Mouse (Mus musculus) layer of hippocampus, adult 9-10 months (tissue): ENCODE measurements around the gene Padi6.

Experiments used
- DNase-seq: peaks from one replicate; pipeline ENCODE4 v3.0.0; 2022; ENCODE audit warnings: low spot score

The Padi6 gene

DNA sequence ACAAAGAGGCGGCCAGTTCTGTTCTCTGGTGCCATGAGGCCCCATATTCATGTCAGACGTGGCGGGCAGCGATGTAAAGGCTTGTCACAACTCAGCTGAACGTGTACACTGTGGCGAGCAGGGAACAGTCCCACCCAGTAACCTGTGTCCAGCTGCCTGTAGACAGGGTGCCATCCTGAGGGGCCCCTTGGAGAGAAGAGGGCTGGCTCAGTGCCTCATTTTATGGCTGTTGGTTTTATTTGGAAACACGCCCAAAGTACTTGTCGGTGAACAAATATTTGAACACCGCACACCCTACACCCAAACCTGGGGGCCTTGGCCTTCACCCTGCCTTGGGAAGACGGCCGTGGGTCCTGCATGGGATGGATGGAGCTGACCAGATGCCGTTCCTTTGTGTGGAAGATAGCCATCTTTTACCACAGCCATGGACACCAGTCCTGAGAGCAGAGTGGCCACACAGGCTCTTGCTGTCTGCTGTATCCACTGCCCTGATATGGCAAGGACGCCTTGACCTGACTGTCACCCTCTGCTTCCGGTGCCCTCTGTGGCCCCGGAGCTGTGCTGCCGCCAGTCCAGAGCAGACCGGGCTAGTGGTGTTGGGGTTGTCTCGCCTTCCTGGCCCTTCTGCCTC is 34.0 kb downstream of the Padi6 start:
- DNase-seq: no peak

DNA sequence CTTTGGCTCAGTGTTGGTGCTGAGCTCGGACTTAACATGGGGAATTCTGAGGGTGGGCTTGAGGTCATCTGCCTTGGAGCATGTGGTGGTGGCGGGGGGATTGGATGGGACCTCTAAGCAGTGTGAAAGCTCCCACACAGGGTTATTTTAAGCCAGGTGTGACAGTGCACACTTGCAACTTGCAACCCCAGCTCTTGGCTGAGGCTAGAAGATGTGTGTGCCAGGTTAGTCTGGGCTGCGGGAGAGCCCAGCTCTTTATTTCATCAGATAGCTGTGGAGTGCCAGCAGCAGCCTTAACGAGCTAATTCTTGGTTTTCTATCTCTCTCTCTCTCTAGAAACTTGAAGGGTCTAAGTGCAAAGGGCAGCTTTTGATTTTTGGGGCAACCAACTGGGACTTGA is 34.8 kb downstream of the Padi6 start:
- DNase-seq: no peak

DNA sequence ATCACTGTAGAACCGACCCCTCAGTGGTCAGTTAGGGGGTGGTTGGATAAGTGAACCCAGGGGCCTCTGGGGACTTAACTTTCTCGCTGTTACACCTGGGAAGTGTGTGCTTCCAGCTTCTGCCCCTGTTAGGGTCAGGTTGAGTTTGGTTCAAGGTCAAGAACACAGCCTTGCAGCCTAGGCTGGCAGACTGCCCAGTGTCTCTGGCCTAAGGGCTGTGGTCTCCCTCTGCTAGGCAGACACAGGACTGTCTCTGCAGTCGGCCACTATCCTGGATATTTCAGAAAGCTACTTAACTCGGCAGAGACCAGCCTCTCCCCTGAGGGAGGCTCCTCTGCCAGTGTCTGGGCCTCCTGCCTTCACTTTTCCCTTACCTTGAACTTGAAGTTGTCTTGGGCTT is 38.3 kb downstream of the Padi6 start:
- no peak for DNase-seq

DNA sequence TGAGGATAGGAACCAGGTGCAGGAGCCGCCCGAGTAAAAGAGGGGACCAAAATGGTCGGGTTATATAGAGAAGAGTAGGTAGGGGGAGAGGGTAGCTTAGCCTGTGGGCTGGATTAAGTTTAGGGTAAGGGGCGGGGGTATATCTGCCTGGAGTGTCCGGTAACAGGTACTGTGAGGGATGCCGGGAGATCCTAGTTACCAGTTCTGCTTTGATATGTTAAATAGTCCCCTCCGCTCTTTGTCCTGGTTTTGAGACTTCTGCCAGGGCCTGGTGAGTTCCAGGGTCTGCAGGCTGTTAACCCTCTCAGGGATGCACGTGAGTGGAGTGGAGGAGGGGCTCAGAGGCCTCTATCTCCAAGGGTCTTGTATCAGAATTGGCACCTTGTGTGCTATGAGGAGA is 38.8 kb downstream of the Padi6 start:
- no peak for DNase-seq

DNA sequence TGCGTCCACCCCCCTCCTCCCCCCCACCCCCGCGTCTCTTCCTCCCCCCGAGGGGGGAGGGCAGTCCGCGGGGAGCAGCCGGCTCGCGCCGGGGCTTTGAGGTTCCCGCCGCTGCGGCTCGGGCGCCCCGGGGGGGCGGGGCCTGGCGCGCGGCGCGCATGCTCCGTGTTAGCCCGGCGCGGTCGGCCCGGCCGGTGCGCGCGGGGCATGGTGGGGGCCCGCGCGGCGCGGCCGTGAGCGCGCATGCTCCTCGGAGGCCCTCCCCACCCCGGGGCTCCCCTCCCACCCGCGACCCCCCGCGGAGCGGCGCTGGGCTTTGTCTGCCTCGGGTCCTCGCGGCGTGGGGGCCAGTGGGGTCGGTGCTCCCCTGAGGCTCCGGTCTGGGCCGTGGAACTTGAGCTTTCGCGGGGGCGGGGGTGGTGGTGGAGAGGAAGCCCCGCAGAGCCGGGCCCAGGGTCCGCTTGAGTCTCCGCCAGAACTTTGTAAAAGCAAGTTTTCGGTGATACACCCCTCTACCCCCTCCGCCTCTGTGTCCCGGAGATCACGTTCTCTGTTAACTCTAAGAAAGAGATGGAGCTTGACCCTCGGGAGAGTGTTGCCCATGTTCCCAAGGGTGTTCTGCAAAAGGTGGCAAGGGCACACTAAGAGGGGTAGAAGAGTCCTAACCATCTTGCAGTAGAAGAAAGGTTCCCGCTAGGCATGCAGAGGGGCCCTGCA is 39.7 kb downstream of the Padi6 start:
- DNase-seq: no peak

DNA sequence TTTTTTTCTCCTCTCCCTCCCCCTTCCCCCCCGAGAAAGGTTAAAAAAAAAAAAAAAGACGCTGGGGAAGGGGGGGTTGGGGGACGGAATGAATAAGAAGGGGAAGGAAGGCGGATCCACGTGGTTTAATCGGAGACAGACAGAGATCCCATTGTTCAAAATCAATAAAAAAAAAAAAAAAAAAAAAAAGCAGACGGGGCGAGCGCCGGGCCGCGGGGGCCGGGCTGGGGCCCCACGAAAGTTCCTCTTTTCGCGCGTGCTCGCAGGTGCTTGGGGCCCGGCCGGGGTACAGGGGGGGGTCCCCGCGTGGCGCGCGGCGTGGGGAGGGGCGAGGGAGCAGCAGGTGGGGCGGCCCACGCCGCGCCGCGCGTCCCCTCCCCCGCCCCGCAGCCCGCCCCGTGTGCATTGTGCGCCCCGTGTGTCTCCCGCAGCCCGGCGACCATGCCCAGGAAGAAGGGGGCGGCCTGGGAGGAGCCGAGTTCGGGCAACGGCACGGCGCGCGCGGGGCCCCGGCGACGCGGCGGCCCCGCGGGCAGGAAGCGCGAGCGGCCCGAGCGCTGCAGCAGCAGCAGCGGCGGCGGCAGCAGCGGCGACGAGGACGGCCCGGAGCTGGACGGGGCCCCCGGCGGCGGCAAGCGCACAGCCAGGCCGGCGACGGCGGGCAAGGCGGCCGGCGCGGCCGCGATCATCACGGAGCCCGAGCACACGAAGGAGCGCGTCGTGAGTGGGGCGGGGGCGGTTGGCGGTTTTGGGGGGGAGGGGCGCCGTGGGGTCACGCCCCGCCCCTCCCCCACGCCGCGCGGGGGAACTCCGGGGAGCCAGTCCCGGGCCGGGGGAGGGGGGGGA is 40.5 kb downstream of the Padi6 start:
- DNase-seq: no peak

DNA sequence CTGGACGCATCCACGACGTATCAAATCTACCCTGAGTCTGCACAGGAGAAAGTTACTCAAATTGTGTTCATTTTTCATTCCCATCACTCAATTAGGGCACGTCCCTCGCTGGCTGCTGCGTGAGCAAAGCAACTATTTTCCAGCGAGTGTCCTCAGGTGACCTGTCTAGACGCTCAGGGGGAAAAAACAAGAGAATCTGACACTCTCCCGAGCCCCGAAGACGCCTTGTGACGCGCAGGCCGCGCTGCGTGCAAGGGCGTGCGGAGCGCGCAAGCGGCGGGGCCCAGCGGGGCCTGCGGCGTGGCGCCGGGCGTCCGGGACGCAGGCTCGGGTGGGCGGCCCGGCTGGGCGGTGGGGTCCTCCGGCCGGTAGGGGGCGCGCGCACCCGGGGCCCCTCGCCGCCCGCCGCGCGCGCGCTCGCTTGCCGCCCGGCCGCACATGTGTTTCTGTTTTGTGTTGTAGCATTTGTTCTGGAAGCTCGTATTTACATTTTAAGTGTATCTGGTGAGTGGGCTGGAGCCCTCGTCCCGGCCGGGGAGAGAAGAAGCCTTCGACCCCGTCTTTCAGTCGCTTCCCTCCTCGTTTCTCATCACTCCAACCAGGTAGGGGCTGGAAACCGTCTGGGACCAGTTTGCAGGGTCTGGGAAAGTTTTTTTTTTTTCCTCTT is 41.3 kb downstream of the Padi6 start:
- no peak for DNase-seq

DNA sequence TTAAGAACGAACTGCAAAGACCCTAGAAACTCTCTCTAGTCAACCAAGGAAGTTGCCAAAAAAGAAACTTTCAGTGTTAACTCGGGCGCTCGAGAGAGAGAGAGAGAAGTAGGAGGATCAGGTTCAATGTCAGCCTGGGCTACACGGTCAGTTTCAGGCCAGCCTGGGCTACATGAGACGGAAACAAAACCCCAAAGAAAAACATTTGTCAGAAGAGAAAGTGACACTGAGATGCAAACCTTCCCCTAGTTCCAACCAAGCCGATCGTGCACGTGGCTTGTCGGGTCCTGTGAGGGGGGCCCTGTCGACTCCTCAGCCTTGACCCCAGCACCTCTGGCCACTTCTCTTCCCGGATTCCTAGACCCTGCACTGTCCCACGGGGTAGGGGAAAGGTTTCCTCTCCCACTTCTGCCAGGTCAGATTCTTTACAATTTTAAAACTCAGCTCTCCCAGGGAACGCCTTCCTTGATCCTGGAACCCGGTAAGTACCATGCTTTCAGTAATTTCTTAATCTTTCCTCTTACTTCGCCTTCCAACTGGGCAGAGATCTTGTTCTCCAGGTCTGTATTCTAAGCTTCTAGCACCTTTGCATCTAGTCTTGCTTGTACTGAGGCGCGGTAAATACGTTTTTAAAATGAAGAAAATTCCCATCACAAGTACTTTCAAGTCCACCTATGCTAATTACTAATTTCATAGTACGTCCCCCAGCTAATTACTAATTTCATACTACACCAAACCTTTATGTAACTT is 42.0 kb downstream of the Padi6 start, which contains the start of gene Rcc2:
Gene Rcc2 (plus strand): TSS at position 273 of the 750 bp plus-strand sequence.
- DNase-seq: no peak

DNA sequence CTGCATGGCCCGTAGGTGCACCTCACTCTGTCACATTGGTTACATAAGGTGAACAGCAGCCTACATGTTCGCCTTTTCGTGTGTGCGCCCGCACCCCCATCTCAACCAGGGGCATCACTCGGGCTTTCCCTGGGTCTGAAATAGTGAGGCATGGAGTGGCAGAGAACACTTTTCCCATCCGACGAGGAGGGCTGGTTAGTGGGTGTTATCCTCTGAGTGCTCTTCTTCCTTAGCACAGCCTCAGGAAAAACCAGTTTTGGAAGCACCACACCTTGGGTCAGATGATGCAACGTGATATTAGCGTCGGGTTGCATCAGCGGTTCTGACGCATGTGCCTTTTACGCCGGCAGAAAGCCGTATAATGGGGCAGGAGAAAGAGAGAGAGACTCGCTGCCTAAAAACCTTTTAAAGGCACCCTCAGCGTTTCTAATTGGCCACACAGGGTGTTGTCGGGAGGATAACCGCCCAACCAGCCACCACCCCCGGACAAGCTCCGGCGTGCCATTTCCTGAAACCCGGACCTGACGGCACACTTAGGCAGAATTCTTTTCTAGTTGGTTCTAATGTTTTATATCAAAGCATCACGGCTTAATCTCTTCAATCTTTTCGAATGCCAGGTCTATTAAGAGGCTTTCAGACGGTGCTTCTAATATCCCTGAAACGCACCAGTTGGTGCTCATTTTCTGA is 42.9 kb downstream of the Padi6 start:
- DNase-seq: peak; percentile 51

DNA sequence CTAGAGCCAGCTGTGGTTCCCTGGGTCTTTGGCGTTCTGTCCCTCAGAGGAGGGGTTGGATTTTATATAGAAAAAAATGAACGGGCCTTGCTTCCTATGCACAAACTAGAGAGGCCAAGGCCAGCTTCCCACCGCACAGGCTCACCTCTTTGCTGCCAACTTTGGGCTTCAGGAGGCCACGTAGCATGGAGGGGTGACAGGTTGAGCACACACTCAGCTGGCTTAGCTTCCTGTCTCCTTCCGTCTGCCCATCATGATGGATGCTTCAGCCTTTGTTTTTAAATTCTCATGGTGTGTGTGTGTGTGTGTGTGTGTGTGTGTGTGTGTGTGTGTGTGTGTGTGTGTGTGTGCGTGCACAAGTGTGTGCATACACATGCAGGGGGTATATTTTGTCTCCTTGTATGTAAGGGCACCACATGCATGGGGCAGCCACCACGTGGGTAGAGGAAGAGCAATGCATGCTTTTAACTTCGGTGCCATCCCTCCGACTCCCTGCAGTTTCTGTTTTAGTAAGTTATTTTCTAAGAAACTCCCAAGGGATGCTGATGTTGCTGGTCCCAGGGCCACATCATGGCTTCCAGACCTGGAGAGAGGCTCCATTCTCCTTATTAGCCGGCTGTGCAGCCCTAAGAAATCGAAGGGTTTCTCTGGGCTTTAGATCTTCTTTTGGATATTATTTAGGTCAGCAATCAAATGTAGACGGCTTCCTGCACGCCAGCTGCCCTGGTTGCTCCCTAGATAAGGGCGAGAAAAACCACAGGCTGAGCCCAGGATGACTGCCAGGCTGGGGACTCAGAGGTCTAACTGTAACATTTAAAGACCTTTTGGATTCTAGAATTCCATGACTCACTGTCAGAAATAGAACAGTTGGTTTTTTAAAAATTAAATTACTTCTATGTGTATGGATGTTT is 46.5 kb downstream of the Padi6 start:
- DNase-seq: no peak

DNA sequence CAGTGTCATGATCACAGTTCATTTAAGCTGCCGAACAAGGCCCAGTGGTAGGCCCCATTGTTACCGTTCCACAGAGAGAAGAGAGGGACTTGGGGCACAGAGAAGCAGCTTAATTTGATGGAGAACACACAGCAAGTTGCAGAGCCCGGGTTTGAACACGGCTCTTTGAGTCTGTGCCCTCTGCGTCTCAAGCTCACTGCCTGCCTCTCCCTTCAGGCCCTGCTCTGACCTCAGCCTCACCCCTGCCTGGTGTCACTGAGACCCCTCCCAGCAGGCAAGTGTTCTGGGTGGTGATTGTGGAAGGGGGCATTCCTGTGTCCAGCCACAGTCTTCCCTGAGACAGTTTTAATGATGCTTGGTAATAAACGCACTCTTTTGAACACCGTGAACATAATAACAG is 47.3 kb downstream of the Padi6 start:
- DNase-seq: no peak

DNA sequence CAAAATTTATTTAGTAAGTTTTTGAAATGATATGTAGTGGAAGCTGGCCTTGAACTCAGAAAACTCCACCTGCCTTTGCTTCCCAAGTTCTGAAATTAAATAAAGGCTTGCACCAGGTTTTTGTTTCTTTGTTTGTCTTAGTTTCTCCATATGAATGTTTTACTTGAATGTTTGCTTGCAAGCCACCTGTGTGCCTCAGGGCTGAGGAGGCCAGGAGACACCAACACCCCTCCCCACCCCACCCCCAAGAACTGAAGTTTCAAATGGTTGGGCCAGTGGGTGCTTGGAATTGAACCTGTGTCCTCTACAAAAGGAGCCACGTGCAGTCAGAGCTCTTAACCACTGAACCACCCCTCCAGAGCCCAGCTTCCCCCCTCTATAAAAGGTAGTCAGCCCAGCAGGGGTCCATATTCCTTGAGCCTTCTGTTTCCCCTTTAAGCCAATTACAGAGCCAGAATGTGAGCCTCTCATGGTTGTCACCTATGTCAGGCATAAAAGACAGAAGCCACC is 47.8 kb downstream of the Padi6 start:
- DNase-seq: no peak

DNA sequence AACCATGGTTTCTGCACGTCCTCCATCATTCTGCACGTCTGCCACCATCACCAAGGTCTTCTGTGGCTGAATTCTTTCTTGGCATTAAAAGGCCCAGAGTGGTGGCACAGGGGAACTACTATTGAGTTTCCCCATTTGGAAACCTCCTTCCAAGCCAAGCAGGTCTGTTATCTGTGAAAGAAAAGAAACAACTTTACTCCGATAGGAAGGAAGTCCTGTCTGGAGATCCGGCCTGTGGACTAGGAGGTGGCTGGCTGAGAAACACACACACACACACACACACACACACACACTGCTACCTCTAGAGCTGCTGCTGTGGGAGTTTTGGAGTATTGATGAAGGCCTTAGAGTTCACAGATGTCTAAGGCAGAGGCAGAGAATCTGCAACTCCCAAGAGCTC is 48.9 kb downstream of the Padi6 start:
- no peak for DNase-seq

DNA sequence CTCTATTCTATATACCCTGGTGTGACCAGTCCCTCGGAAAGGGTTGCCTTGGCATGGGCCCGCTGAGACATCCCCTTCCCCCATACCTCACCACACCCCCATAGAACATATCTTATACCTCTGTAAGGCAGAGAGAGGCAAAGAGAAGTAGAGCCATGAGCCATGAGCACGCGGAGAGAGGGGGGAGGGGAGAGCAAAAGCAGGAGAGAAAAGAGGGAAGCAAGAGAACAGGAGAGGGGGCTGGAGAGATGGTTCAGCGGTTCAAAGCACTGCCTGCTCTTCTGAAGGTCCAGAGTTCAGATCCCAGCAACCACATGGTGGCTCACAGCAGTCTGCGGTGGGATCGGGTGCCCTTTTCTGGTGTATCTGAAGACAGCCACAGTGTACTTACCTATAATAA is 51.0 kb downstream of the Padi6 start:
- DNase-seq: no peak

DNA sequence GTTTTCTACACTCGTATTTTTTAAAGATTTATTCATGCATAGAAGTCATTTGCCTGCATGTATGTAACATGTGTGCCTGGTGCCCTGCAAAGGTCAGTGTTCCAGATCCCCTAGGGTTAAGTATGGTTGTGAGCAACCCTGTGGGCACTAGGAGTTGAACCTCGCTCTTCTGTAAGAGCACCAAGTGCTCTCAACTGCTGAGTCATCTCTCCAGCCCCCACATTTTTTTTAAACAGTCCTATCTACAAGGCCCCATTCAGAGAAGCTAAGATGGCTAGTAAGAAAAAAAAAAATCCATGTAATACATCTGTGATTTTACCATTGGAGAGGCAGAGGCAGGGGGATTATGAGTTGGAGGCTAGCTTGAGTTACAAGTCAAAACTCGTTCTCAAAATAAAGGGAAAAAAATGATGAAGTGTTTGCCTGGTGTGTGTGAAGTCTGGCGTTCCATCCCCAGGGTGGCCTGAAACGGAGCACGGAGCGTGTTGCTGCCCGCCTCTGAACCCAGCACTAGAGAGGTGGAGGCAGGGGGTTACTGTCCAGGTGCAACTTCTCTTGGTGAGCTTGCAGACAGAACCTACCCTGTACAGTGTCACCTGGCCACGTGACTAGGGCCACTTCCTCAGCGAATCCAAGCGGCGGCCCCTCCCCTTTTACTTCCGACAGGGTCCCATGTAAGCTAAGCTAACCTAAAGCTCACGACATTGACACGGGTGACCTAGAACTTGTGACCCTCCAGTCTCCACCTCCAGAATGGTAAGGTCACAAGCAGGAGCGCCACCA is 52.4 kb downstream of the Padi6 start:
- DNase-seq: no peak

DNA sequence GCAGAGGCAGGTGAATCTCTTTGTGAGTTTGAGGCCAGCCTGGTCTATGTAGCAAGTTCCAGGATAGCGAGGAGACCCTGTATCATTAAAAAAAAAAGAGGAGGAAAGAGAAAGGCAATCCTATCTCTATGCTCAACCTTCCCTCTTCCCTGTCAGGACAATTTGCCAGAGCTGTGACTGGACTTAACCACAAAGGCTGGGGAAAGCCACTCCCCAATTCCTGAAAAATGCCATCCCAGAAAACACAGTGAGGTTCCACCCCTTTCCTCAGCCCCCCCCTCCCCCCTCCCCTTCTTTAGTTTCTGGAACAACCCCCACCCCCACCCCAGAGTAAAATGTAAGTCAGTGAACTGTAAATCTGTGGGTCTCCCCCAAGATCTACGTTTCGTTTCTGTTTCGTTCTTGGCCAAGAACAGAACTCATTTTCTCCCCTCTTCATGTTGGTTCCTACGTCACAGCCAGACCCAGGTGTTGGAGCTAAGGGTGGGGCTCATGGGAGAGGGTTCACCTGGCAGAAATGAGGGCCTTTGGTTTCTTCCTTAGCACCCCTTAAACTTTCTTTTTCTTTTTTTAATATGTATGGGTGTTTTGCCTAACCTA is 53.5 kb downstream of the Padi6 start:
- DNase-seq: no peak

DNA sequence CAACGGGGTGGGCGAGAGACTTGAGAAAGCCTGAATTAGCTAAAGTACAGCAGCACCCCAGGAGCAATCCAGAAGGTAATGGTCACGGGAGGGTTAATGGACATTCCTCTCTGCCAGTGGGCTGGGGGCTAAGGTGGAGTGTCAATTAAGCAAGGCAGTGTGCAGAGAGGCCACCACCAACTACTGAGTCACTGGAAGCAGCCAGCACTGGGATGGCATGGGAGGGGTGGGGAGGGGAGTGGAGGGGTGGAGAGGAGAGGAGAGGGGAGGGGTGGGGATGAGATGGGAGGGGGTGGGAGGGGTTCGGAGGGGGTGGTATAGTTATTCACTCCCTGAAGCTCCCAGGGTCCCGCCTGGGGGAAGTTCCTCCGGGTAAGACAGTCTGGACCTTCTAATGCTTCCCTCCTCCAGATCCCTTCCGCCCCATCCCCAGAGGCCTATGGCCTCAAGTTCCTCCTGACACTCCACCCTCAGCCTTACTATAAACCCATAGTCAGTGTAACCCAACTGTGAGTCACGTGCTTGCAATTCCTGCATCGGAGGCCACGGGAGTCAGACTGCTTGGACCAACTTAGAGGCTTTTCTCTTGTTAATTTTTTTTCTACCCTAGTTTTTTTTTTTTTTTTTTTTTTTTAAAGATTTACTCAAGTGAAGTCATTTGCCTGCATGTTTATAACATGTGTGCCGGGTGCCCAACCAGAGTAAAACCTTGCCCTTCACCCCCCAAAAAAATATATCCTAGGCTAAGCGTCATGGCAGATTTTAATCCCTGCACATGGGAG is 54.2 kb downstream of the Padi6 start:
- no peak for DNase-seq

DNA sequence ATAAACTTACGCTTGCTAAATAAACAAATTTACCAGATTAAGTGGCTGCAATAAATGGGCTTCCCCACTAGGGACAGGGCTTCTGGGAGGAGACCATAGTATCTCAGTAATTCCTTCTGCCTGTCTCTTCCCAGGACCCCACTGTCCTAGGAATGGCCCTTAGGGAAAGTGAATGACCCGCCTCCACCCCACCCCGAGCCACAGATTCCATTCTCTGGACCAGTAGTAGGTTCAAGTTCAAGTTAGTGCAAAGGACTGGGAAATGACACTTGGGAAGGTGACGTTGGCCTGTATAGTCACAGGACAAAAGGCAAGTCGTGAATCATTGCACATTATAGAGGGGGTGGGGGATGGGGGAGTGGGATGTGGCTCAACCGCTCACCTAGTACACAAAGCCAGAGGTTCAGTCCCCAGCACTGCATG is 57.6 kb downstream of the Padi6 start:
- no peak for DNase-seq
